Mouse (Mus musculus) 416B (cell line): ENCODE data around the gene Cdh23.

ENCODE experiments used
- DNase-seq: peaks from one replicate; pipeline ENCODE4 v3.0.0; 2011; ENCODE audit warnings: low read depth

Gene Cdh23

DNA sequence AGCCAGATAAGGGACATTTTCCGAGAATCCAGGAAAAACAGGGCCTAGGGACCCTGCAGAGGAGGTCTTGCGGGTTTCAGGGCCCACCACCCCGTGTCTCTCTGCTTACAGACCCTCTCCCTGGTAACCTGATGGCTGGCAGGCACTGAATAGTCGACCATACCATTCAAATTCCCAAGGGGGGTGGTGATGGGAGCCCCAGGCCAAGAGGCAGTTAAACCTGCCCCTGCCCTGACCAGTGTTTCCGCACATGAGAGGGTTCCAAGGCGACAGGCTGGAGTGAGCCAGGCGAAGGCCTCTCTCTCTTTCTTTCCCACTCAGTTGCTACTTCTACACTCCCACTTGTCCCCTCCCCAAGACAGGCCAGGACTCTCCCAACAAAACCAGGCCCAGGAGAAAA, 296.8 kb downstream of the Cdh23 start, which contains the start of gene Gm17455:
Gene Gm17455 (plus strand): TSS at position 278 of the 400 bp plus-strand sequence.
- no peak for DNase-seq

GRCm38 (mm10) chr10:60398051-60398814, 298.1 kb downstream of the Cdh23 start:
- DNase-seq: peak; percentile 87

GRCm38 (mm10) chr10:60395605-60396004, 300.7 kb downstream of the Cdh23 start:
- peak; percentile 98 for DNase-seq

GRCm38 (mm10) chr10:60394936-60395335, 301.4 kb downstream of the Cdh23 start:
- DNase-seq: no peak

DNA sequence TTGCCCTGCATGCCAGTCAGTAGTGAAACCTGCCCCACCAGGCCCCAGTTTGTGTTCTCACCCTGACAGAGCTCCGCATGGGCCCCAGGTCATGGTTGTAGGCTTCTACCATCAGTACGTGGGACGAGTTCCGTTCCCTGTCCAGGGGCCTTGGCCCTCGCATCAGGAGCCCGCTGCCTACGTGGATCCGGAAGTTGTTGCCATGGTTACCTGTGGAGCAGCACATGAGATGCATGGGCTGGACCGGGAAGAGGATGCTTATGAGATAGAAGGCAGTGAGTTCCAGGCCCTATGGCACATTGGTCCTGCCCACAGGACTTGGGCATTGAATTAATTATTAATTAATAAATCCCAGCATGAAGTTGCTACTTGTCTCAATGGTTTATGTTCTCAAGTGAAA, 304.6 kb downstream of the Cdh23 start:
- DNase-seq: no peak

GRCm38 (mm10) chr10:60390904-60391420, 305.3 kb downstream of the Cdh23 start:
- peak; percentile 90 for DNase-seq

- peak; percentile 45 for DNase-seq
These were observed 305.9 kb downstream of the Cdh23 start for GRCm38 (mm10) chr10:60390177-60390903.

DNA sequence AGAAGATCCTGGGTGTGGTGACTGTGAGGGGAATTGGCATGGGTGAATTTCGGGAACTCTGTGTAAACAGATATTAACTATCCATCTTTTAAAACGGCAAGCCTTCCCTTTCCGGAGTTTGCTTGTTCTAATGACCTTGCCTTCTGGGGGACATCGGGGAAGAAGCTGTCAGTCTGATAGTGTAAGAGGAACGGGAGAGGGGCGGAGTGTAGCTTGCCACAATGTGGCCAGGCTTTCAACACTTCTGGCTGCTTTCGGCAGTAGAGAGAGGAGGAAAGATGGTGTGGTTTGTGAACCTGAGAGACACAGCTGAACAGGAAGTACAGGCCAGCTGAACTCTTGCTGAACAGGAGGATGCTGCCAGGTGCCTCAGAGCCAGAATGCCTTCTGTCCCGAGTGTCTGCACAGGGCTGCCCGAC, 306.8 kb downstream of the Cdh23 start:
- DNase-seq: peak; percentile 94

GRCm38 (mm10) chr10:60388332-60388731, 308.0 kb downstream of the Cdh23 start:
- DNase-seq: peak; percentile 49

DNA sequence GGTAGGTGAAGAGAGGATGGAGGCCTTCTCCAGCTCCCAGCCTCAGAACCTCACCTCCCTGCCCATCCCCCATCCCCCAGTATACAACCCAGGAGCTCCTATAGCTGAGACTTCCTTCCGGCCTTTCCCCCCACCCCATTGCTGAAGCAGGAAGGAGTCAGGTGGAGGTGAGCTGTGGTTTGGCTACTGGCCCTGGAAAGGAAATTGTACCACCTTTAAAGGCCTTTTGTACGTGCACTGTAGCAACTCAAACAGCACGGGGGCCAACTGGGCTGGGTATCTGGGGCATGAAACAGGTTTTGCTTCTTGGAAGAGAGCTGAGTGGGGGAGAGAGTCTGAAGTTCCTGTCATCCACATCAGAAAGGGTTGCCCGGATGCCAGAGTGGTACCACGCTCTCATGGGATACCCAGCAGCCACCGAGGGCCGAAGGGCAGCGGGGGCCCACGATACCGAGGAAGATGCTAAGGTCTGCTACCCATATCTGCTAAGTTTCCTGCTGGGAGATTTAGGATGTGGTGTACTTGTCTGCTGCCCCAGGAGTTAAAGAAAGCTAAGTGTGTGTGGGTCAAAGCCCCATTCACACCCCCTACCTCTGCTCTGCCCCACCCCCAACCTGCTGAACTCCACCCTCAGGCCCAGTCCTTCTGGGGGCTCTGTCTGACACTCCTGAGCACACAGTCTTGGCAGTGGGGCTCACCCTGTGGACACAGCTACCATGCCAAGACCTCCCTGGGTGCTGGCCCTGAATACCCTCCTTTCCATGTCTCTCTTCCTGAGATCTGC, 315.0 kb downstream of the Cdh23 start:
- no peak for DNase-seq

- DNase-seq: peak; percentile 41
These were observed 316.1 kb downstream of the Cdh23 start for GRCm38 (mm10) chr10:60380229-60380628.

GRCm38 (mm10) chr10:60379419-60379957, 316.8 kb downstream of the Cdh23 start:
- no peak for DNase-seq

- DNase-seq: no peak
These were observed 319.6 kb downstream of the Cdh23 start for GRCm38 (mm10) chr10:60376704-60377103.

DNA sequence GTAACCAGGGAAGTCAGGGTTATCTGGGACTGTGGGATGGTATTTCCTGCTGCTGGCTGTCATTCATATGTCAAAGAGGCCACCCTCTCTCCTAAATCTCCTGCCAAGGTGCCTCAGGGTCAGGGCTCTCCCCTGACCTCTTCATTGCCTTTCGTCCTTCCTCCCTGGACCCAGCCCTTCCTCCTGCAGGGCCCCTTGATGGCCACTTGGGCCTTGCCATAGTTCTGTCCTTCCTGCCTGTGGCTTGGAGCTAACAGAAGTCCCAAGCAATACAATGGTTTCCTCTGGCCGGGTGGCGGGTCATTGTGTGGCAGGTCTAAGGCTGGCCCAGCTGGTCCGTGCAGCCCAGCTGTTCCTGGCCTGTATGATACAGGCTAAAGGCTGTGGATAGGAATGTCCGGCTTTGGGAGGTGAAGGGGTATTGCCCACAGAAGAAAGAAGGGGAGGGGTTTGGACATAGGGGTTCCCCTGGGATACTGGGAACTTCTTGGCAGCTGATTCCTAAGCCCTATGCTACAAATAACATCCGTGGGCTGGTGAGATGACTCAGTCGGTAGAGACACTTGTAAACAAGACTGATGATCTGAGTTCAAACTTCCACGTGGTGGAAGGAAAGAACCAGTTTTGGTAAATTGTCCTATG, 322.2 kb downstream of the Cdh23 start:
- DNase-seq: peak; percentile 68

DNA sequence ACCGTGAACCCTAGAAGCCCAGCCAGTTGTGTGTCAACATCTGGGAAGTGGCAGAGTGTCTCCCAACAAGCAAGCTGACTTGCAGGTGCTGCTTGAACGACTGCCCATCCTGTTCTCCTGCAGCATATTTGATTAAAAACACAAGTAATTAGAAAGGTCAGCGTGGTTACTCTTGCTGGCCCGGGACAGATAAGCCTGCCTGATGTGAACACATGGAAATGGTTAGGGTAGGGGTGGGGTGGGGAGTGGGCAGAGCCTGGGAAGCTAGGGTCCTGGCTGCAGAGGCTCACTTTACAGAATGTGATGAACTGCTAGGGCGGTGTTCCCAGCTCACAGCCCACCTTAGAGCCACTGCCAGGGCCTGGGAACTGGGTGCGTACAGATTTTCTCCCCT, 322.8 kb downstream of the Cdh23 start:
- DNase-seq: no peak

DNA sequence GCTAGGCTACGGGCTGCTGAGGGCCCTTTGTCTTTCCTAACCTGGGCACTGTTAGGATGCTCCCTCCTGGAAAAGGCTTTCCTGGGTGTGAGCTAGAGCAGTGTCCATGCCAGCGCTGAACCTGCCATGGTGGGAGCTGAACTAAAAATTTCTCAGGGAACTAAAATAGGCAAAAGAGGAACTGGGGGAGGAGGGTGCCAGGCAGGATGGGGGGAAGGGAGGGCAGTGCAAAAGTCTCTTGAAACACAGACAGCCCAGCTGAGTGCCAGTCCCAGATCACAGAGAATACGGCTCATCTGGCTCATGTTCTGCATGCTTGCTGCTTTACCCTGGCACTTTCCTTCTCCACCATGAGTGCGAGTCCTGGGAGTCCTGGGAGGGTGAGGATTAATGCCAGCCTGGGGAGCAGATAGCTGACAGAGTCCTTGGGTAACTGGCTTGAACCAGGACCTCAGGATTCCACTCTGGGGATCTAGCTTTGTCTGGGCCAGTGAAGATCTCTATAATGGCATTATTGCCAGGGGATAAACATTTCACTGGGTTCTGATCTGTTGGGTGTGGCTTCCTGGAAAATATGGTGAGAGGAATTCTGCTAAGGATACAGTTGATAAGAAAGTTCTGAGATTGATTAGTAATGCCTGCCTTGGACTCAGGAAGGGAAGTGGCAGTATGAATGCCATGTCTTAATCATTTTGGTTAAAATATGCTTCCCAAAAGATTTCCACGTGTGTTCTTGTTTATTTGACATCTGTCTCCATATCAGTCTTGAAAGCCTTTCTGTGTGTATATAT, 324.5 kb downstream of the Cdh23 start:
- peak; percentile 57 for DNase-seq

DNA sequence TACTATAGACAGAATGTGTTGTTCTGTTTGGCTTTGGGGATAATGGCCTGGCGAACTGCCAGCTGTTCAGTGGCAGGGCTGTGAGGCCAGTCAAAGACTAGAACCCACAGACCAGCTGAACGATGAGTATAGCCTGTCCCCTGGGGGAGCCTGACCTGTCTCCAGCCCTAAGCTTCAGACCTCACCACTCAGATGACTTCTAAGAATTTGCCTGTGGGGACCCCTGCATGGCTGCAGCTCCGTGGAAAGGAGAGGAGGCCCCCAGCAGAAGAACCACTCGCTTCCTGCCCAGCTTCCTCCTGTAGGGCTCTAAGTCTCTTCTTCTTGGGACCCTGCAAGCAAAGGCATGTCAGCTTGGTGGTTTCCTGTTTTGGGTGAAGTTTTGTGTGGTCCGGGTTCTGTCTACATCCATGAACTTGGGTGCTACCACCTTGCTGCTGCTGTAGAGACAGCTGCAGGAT, 325.7 kb downstream of the Cdh23 start:
- peak; percentile 62 for DNase-seq

DNA sequence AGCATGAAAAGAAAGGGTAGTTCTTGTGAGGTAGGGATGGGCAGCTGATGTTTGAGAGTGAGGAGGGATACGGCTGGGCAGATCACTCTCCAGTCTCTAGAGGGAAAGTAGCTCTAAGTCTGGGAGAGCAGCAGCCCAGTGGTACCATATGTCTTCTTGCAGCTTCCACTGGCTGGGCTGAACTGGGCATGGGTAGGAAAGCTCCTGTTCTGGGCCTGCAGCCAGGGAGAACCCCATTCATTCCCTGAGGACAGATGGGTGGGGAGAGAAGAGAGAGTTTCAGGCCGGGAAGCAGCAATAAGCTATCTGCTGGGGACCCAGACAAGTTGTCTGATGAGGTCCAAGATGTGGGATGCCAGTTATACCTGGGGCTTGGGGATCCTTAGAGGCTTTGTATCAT, 326.2 kb downstream of the Cdh23 start:
- DNase-seq: no peak

DNA sequence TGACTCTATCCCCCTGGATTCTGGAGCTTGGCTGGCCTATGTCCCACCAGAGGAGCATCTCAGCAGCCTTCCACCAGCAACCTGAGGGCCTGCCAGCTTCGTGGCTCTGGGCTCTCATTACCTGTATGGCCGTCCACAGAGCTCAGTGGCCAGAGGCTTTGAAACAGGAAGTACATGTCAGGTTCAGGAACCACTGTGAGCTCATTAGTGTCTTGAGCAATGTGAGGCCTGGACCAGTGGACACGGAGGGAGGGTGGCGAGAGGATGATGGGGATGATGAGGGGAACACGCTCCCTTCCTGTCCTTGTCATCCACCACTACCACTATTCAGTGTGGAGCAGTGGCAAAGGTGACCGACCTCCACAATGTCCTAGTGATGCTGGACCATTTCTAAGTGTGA, 326.9 kb downstream of the Cdh23 start:
- DNase-seq: no peak

GRCm38 (mm10) chr10:60367904-60368303, 328.4 kb downstream of the Cdh23 start:
- no peak for DNase-seq

DNA sequence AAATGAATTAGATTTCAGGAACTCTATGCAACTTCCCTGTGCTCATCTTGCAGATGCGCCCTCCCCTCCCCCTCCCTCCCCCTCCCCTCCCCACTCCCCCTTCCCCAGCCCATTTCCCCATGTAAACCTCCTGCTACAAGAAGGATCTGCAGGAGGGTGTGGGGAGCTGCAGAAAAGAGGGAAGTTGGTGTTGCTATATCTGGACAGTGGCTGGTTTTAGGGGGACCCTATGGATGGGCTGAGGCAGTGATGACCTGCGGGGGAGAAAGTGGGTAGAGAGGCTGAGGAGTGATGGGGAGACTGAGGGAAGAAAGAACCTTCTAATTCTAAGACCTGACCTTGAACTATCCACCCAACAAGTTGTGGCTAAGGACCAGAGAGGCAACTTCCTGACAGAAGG, 329.1 kb downstream of the Cdh23 start:
- peak; percentile 73 for DNase-seq
